Mouse (Mus musculus) embryonic fibroblast, embryonic 13.5 days (primary cell): Measurements from ENCODE around the gene Hsf2bp. TPM values are rescaled to one million over a fixed set of nuclear protein-coding genes. Genes with fewer than 3 reads are reported as not detected.

Experiments used
- H3K27ac ChIP-seq: 2 replicates; pipeline ENCODE4 v1.5.1; 2012; ENCODE audit warnings: low read length, control low read depth, inconsistent platforms; ENCODE audit not compliant: insufficient read depth
- H3K4me1 ChIP-seq: 2 replicates; pipeline ENCODE4 v1.6.1; 2011; ENCODE audit warnings: low read length; ENCODE audit not compliant: control insufficient read depth, insufficient read depth
- H3K4me3 ChIP-seq: 2 replicates; pipeline ENCODE4 v1.5.1; 2011; ENCODE audit warnings: mild to moderate bottlenecking, control low read depth, low read length; ENCODE audit not compliant: insufficient read depth
- CTCF ChIP-seq: IDR thresholded peaks from 2 replicates; pipeline ENCODE4 v1.5.1; 2011; ENCODE audit warnings: mild to moderate bottlenecking, control low read depth, low read length, moderate library complexity, borderline replicate concordance; ENCODE audit not compliant: insufficient read depth
- POLR2A ChIP-seq: IDR thresholded peaks from 2 replicates; pipeline ENCODE4 v1.6.1; 2011; ENCODE audit warnings: low read depth, mild to moderate bottlenecking, control low read depth, low read length, moderate library complexity
- polyA plus RNA-seq: library from polyadenylated mRNA; stranded (reverse); fragments of >200 nt; gene quantifications from 2 replicates; pipeline ENCODE4 v1.2.4, GENCODE M21; 2011; ENCODE audit warnings: low read depth; ENCODE audit not compliant: missing spikeins, insufficient read length

The Hsf2bp gene
- polyA plus RNA-seq, 1 experiment, result not detected

GRCm38 (mm10) chr17:31974694-31975093 is 61.5 kb downstream of the Hsf2bp start:
- TF ChIP-seq POLR2A (no peak), CTCF (no peak)
- no peak overlapping the region for H3K27ac ChIP-seq
- no peak overlapping the region for H3K4me3 ChIP-seq

GRCm38 (mm10) chr17:31973664-31974230 is 62.4 kb downstream of the Hsf2bp start:
- H3K4me3 ChIP-seq, result no peak overlapping the region
- H3K27ac ChIP-seq, result no peak overlapping the region
- no peak for TF ChIP-seq POLR2A
- no peak for TF ChIP-seq CTCF
- no peaks in the 10 kb centered on the region for H3K4me1 ChIP-seq

More at GRCm38 (mm10) chr17:31974694-31975093, 61.5 kb downstream of the Hsf2bp start:
- H3K4me1 ChIP-seq, result no peaks in the 10 kb centered on the region

- H3K4me3 ChIP-seq, result no peak overlapping the region
Observed at GRCm38 (mm10) chr17:31970890-31971289, 65.3 kb downstream of the Hsf2bp start.

GRCm38 (mm10) chr17:31968801-31969200 is 67.3 kb downstream of the Hsf2bp start:
- no peak overlapping the region for H3K4me3 ChIP-seq
- no peak for TF ChIP-seq CTCF
- no peak for TF ChIP-seq POLR2A
- no peaks in the 10 kb centered on the region for H3K4me1 ChIP-seq
- peak overlapping the region; percentile 50; the same call in 1 of the 2 replicates for H3K27ac ChIP-seq

More at GRCm38 (mm10) chr17:31970890-31971289, 65.3 kb downstream of the Hsf2bp start:
- Histone ChIP-seq H3K27ac (no peak overlapping the region), H3K4me1 (no peaks in the 10 kb centered on the region)
- TF ChIP-seq CTCF (no peak), POLR2A (no peak)

GRCm38 (mm10) chr17:31967311-31967710 is 68.8 kb downstream of the Hsf2bp start:
- no peaks in the 10 kb centered on the region for H3K4me1 ChIP-seq
- TF ChIP-seq CTCF, result no peak
- TF ChIP-seq POLR2A, result no peak
- H3K4me3 ChIP-seq, result no peak overlapping the region
- H3K27ac ChIP-seq, result no peak overlapping the region

GRCm38 (mm10) chr17:31966566-31966965 is 69.6 kb downstream of the Hsf2bp start:
- H3K4me1 ChIP-seq, result no peaks in the 10 kb centered on the region
- TF ChIP-seq CTCF, result no peak
- TF ChIP-seq POLR2A, result no peak
- no peak overlapping the region for H3K4me3 ChIP-seq
- H3K27ac ChIP-seq, result no peak overlapping the region

GRCm38 (mm10) chr17:31965623-31966022 is 70.5 kb downstream of the Hsf2bp start:
- TF ChIP-seq POLR2A, result no peak
- TF ChIP-seq CTCF, result no peak
- no peaks in the 10 kb centered on the region for H3K4me1 ChIP-seq
- H3K4me3 ChIP-seq, result no peak overlapping the region
- H3K27ac ChIP-seq, result no peak overlapping the region

GRCm38 (mm10) chr17:31962930-31963329 is 73.2 kb downstream of the Hsf2bp start:
- Histone ChIP-seq H3K27ac (no peak overlapping the region), H3K4me1 (no peaks in the 10 kb centered on the region), H3K4me3 (no peak overlapping the region)
- TF ChIP-seq CTCF (no peak), POLR2A (no peak)

- no peak overlapping the region for H3K4me3 ChIP-seq
- H3K4me1 ChIP-seq, result no peaks in the 10 kb centered on the region
- no peak for TF ChIP-seq CTCF
- no peak overlapping the region for H3K27ac ChIP-seq
Observed at GRCm38 (mm10) chr17:31962281-31962680, 73.9 kb downstream of the Hsf2bp start.

GRCm38 (mm10) chr17:31954551-31955140 is 81.5 kb downstream of the Hsf2bp start:
- Histone ChIP-seq H3K4me3 (no peak overlapping the region), H3K27ac (no peak overlapping the region), H3K4me1 (no peaks in the 10 kb centered on the region)
- TF ChIP-seq POLR2A, result no peak
- no peak for TF ChIP-seq CTCF

GRCm38 (mm10) chr17:31949076-31949475 is 87.1 kb downstream of the Hsf2bp start:
- peak overlapping the region; percentile 48 for H3K27ac ChIP-seq
- no peak overlapping the region for H3K4me3 ChIP-seq
- TF ChIP-seq POLR2A, result no peak
- no peak for TF ChIP-seq CTCF
- H3K4me1 ChIP-seq, result peaks cover 6% of the 10 kb centered on the region
